20 mouse cellular contexts compared by ENCODE assay signal in genomic region chr5:33895116-33895515, GRCm38 (mm10). TPM values are rescaled to one million over a fixed set of nuclear protein-coding genes. Genes with fewer than 3 reads are reported as not detected.
DNase-seq lines count a peak whose midpoint lies in the region; ATAC-seq and TF ChIP-seq lines count a peak whose summit lies in the region.
"Had no signal": no experiment of that assay in that cellular context is flagged by ENCODE, and none has a peak within 500 bp of the region (broad histone marks: within the 10 kb centered on the region; RNA-seq: fewer than 3 reads in every experiment).

No protein-coding gene starts in this region.

- no peaks in the 10 kb centered on the region for H3K4me1 ChIP-seq in embryonic facial prominence, embryonic 13.5 days
- H3K4me1 ChIP-seq in embryonic facial prominence, embryonic 10.5 days = no peaks in the 10 kb centered on the region
- H3K4me1 ChIP-seq in intestine, embryonic 14.5 days (replicated peaks; ENCODE audit: control insufficient read depth, insufficient read depth, low read length) = no peaks in the 10 kb centered on the region
- no peaks in the 10 kb centered on the region for H3K4me1 ChIP-seq in intestine, postnatal 0 days (replicated peaks; ENCODE audit: control insufficient read depth, insufficient read depth, low read length)
- no peaks in the 10 kb centered on the region for H3K4me1 ChIP-seq in lung, embryonic 14.5 days (ENCODE audit: insufficient read depth)
- H3K4me1 ChIP-seq in bone marrow, adult 2 months (ENCODE audit: control insufficient read depth, insufficient read depth, low read length) = no peaks in the 10 kb centered on the region
- H3K4me1 ChIP-seq: heart, embryonic 12.5 days; limb, embryonic 13.5 days; liver, embryonic 15.5 days; neural tube, embryonic 13.5 days had no signal

- TF ChIP-seq POLR2A in bone marrow, adult 2 months (IDR thresholded peaks at IDR 0.05; ENCODE audit: borderline replicate concordance, control insufficient read depth, low read depth, low read length) = peak; percentile 15; the same call in 1 of the 2 replicates

- H3K4me3 ChIP-seq in embryonic facial prominence, embryonic 13.5 days = no peak overlapping the region
- H3K4me3 ChIP-seq in embryonic facial prominence, embryonic 10.5 days = no peak overlapping the region
- no peak overlapping the region for H3K4me3 ChIP-seq in intestine, embryonic 14.5 days (ENCODE audit: low read depth, low read length)
- no peak overlapping the region for H3K4me3 ChIP-seq in intestine, postnatal 0 days (ENCODE audit: low read depth, low read length)
- no peak overlapping the region for H3K4me3 ChIP-seq in lung, embryonic 14.5 days (ENCODE audit: low read depth, low read length)
- no peak overlapping the region for H3K4me3 ChIP-seq in bone marrow, adult 2 months (replicated peaks; ENCODE audit: control insufficient read depth, low read depth, low read length)
- H3K4me3 ChIP-seq: heart, embryonic 12.5 days; limb, embryonic 13.5 days; liver, embryonic 15.5 days; neural tube, embryonic 13.5 days had no signal

- H3K36me3 ChIP-seq in embryonic facial prominence, embryonic 13.5 days = peaks cover 96% of the 10 kb centered on the region
- H3K36me3 ChIP-seq in embryonic facial prominence, embryonic 10.5 days (replicated peaks) = peaks cover 100% of the 10 kb centered on the region
- H3K36me3 ChIP-seq in intestine, embryonic 14.5 days (ENCODE audit: control insufficient read depth, insufficient read depth, low read length) = peaks cover 100% of the 10 kb centered on the region
- H3K36me3 ChIP-seq in intestine, postnatal 0 days (ENCODE audit: control insufficient read depth, insufficient read depth) = peaks cover 90% of the 10 kb centered on the region
- peaks cover 97% of the 10 kb centered on the region for H3K36me3 ChIP-seq in lung, embryonic 14.5 days (ENCODE audit: insufficient read depth)

- ATAC-seq in embryonic facial prominence, embryonic 13.5 days (ENCODE audit: insufficient number of reproducible peaks, insufficient read depth, low FRiP score, low TSS enrichment, low read depth) = 0 out of 2 replicates have a peak, but pooled peaks have one; percentile 35
- ATAC-seq in intestine, embryonic 14.5 days (replicated peaks; ENCODE audit: low FRiP score, low TSS enrichment, low read depth) = 0 out of 2 replicates have a peak, but pooled peaks have one; percentile 20
- ATAC-seq in intestine, postnatal 0 days = no peak
- peak; percentile 36; the same call in 1 of the 2 replicates for ATAC-seq in lung, embryonic 14.5 days (ENCODE audit: insufficient read depth)
- ATAC-seq: CD4-positive, CD25-positive, alpha-beta regulatory T cell, adult 4 months; hindbrain, embryonic 16.5 days had no signal

- no peak for DNase-seq in embryonic facial prominence, embryonic 10.5 days (ENCODE audit: low spot score)
- DNase-seq in intestine, embryonic 14.5 days (ENCODE audit: low spot score) = no peak
- no peak for DNase-seq in lung, embryonic 14.5 days
- DNase-seq in lung, adult 18-20 months = no peak
- no peak for DNase-seq in ovary, postnatal 36 days (ENCODE audit: low spot score)
- DNase-seq: cerebellum, postnatal 10 days; heart, postnatal 36 days; layer of hippocampus, adult 9-11 months; right cerebral cortex, postnatal 4 days; thymus, postnatal 36 days had no signal

- H3K9ac ChIP-seq in embryonic facial prominence, embryonic 13.5 days = no peak overlapping the region
- H3K9ac ChIP-seq in intestine, embryonic 14.5 days (ENCODE audit: low read length) = no peak overlapping the region
- no peak overlapping the region for H3K9ac ChIP-seq in intestine, postnatal 0 days (ENCODE audit: low read depth, low read length)
- H3K9ac ChIP-seq in lung, embryonic 14.5 days = no peak overlapping the region
- H3K9ac ChIP-seq: heart, embryonic 12.5 days; limb, embryonic 13.5 days; liver, embryonic 15.5 days; neural tube, embryonic 13.5 days had no signal

- no peaks in the 10 kb centered on the region for H3K27me3 ChIP-seq in embryonic facial prominence, embryonic 13.5 days
- no peaks in the 10 kb centered on the region for H3K27me3 ChIP-seq in embryonic facial prominence, embryonic 10.5 days (replicated peaks; ENCODE audit: low read depth, poor library complexity, severe bottlenecking)
- H3K27me3 ChIP-seq in intestine, embryonic 14.5 days (replicated peaks; ENCODE audit: control insufficient read depth, insufficient read depth, low read length) = no peaks in the 10 kb centered on the region
- no peaks in the 10 kb centered on the region for H3K27me3 ChIP-seq in intestine, postnatal 0 days (replicated peaks; ENCODE audit: control insufficient read depth, insufficient read depth, low read length)
- H3K27me3 ChIP-seq in lung, embryonic 14.5 days (ENCODE audit: insufficient read depth, low read length) = no peaks in the 10 kb centered on the region
- H3K27me3 ChIP-seq: heart, embryonic 12.5 days; limb, embryonic 13.5 days; liver, embryonic 15.5 days; neural tube, embryonic 13.5 days had no signal

- no peaks in the 10 kb centered on the region for H3K9me3 ChIP-seq in embryonic facial prominence, embryonic 13.5 days
- no peaks in the 10 kb centered on the region for H3K9me3 ChIP-seq in embryonic facial prominence, embryonic 10.5 days
- no peaks in the 10 kb centered on the region for H3K9me3 ChIP-seq in intestine, embryonic 14.5 days (ENCODE audit: control insufficient read depth, low read length)
- no peaks in the 10 kb centered on the region for H3K9me3 ChIP-seq in intestine, postnatal 0 days (ENCODE audit: control insufficient read depth)
- H3K9me3 ChIP-seq in lung, embryonic 14.5 days (ENCODE audit: low read depth, low read length) = no peaks in the 10 kb centered on the region
- H3K9me3 ChIP-seq: G1E; heart, embryonic 12.5 days; limb, embryonic 13.5 days; liver, embryonic 15.5 days; neural tube, embryonic 13.5 days had no signal

- 87% methylated on average over 9 of the region's 9 CpGs for WGBS in embryonic facial prominence, embryonic 13.5 days
- 94% methylated on average over 9 of the region's 9 CpGs for WGBS in embryonic facial prominence, embryonic 10.5 days
- 74% methylated on average over 9 of the region's 9 CpGs for WGBS in intestine, embryonic 14.5 days
- 77% methylated on average over 9 of the region's 9 CpGs for WGBS in intestine, postnatal 0 days
- WGBS in lung, embryonic 14.5 days = 65% methylated on average over 9 of the region's 9 CpGs
- WGBS in bone marrow, adult 2 months = 90% methylated on average over 9 of the region's 9 CpGs

- H3K27ac ChIP-seq in embryonic facial prominence, embryonic 13.5 days = no peak overlapping the region
- no peak overlapping the region for H3K27ac ChIP-seq in embryonic facial prominence, embryonic 10.5 days (replicated peaks)
- no peak overlapping the region for H3K27ac ChIP-seq in intestine, embryonic 14.5 days (ENCODE audit: low read depth)
- no peak overlapping the region for H3K27ac ChIP-seq in intestine, postnatal 0 days (ENCODE audit: low read depth, low read length)
- H3K27ac ChIP-seq in lung, embryonic 14.5 days (ENCODE audit: low read depth) = no peak overlapping the region
- no peak overlapping the region for H3K27ac ChIP-seq in bone marrow, adult 2 months (ENCODE audit: control insufficient read depth, insufficient read depth, low read depth, low read length, poor library complexity)
- H3K27ac ChIP-seq: limb, embryonic 13.5 days; liver, embryonic 15.5 days; neural tube, embryonic 13.5 days had no signal

- TF ChIP-seq CTCF in intestine, postnatal 0 days (IDR thresholded peaks at IDR 0.05; ENCODE audit: low read depth) = no peak
- TF ChIP-seq CTCF in lung, embryonic 14.5 days (IDR thresholded peaks at IDR 0.05; ENCODE audit: low read depth) = no peak
- TF ChIP-seq CTCF in bone marrow, adult 2 months (IDR thresholded peaks at IDR 0.05; ENCODE audit: control insufficient read depth, insufficient read depth, low read length) = no peak

- H3K4me2 ChIP-seq in embryonic facial prominence, embryonic 13.5 days = no peak overlapping the region
- no peak overlapping the region for H3K4me2 ChIP-seq in intestine, embryonic 14.5 days (ENCODE audit: low read length)
- H3K4me2 ChIP-seq in intestine, postnatal 0 days (replicated peaks; ENCODE audit: low read depth) = no peak overlapping the region
- no peak overlapping the region for H3K4me2 ChIP-seq in lung, embryonic 14.5 days
- H3K4me2 ChIP-seq: heart, embryonic 12.5 days; limb, embryonic 13.5 days; liver, embryonic 15.5 days; neural tube, embryonic 13.5 days had no signal

RNA-seq across cellular contexts. Expression of gene Nelfa, which starts 41.1 kb away (rescaled TPM):
- polyA plus RNA-seq in embryonic facial prominence, embryonic 13.5 days (2015; fragmentation: Nextera tagmentation; extraction: Ambion mirVana) = 61.9 and 67.7 TPM in 2 replicates
- 87.5 and 89.2 TPM in 2 replicates for polyA plus RNA-seq in embryonic facial prominence, embryonic 10.5 days (2016; fragmentation: Nextera tagmentation; extraction: Ambion mirVana)
- polyA plus RNA-seq in intestine, embryonic 14.5 days (2014; fragmentation: Nextera tagmentation; extraction: Ambion mirVana) = 53.9 and 54.1 TPM in 2 replicates
- polyA plus RNA-seq in intestine, postnatal 0 days (2015; fragmentation: Nextera tagmentation; extraction: Ambion mirVana) = 18.2 and 19.1 TPM in 2 replicates
- 63.4 and 64.0 TPM in 2 replicates for polyA plus RNA-seq in lung, embryonic 14.5 days (2014; fragmentation: Nextera tagmentation; extraction: Ambion mirVana)
- polyA plus RNA-seq in bone marrow, adult 2 months (2011; ENCODE audit: insufficient read depth, insufficient read length, low replicate concordance, missing spikeins) = 10.4 and 14.6 TPM in 2 replicates
